Mouse (Mus musculus) liver, postnatal 0 days (tissue): Measurements from ENCODE around the gene Rims3. TPM values are rescaled to one million over a fixed set of nuclear protein-coding genes. Genes with fewer than 3 reads are reported as not detected.

Experiments
- ATAC-seq: fragments of 200-750 bp; cut with Nextera tagmentation; 2 replicates; pipeline ENCODE4 v1.8.0; 2017; ENCODE audit warnings: mild to moderate bottlenecking, moderate library complexity
- DNase-seq: peaks from one replicate; pipeline ENCODE4 v3.0.0-alpha.2; 2016
- H3K27ac ChIP-seq: fragments of 300-500 bp; sonication (generic); 2 replicates; pipeline ENCODE4 v1.5.1; 2014; ENCODE audit warnings: antibody characterized with exemption, moderate library complexity, mild to moderate bottlenecking, low read depth
- H3K27me3 ChIP-seq: fragments of 300-500 bp; sonication (generic); 2 replicates; pipeline ENCODE4 v1.6.1; 2014; ENCODE audit warnings: low read length, control low read depth, mixed read lengths; ENCODE audit not compliant: insufficient read depth
- H3K36me3 ChIP-seq: fragments of 300-500 bp; sonication (generic); replicated peaks from 2 replicates; pipeline ENCODE4 v1.6.1; 2014; ENCODE audit warnings: mild to moderate bottlenecking, control low read depth, low read length, moderate library complexity, mixed read lengths; ENCODE audit not compliant: insufficient read depth
- H3K4me1 ChIP-seq: fragments of 300-500 bp; sonication (generic); 2 replicates; pipeline ENCODE4 v1.6.1; 2014; ENCODE audit warnings: antibody characterized with exemption, mild to moderate bottlenecking, control low read depth; ENCODE audit not compliant: insufficient read depth
- H3K4me2 ChIP-seq: fragments of 300-500 bp; sonication (generic); 2 replicates; pipeline ENCODE4 v1.6.1; 2014; ENCODE audit warnings: low read depth, mild to moderate bottlenecking, low read length, moderate library complexity, mixed read lengths
- H3K4me3 ChIP-seq: fragments of 300-500 bp; sonication (generic); 2 replicates; pipeline ENCODE4 v1.5.1; 2014; ENCODE audit warnings: low read depth, low read length
- H3K9ac ChIP-seq: fragments of 300-500 bp; sonication (generic); replicated peaks from 2 replicates; pipeline ENCODE4 v1.6.1; 2014; ENCODE audit warnings: mild to moderate bottlenecking, moderate library complexity
- H3K9me3 ChIP-seq: fragments of 300-500 bp; sonication (generic); 2 replicates; pipeline ENCODE4 v1.6.1; 2016; ENCODE audit warnings: mild to moderate bottlenecking, control low read depth, low read length, mixed read lengths
- CTCF ChIP-seq: sonication (generic); IDR thresholded peaks from 2 replicates; pipeline ENCODE4 v1.5.1; 2016; ENCODE audit warnings: antibody characterized with exemption, low read depth
- EP300 ChIP-seq: IDR thresholded peaks from 2 replicates; pipeline ENCODE4 v1.6.1; 2016; ENCODE audit warnings: antibody characterized with exemption, low read depth, mild to moderate bottlenecking
- WGBS: fragments of 180-500 bp; shearing (Covaris S2); extraction: QIAGEN DNeasy Blood & Tissue Kit; methylation state at CpG from one replicate; pipeline ENCODE4 v1.1.7; 2014; ENCODE audit not compliant: insufficient replicate concordance; 5-methylcytosine and 5-hydroxymethylcytosine counted together
- microRNA-seq: library from miRNA; unstranded; fragments of <30 nt; microRNA quantifications from one replicate; pipeline ENCODE4, GENCODE M21; 2016
- polyA plus RNA-seq: library from polyadenylated mRNA; unstranded; fragments of >200 nt; fragmentation: Nextera tagmentation; extraction: Ambion mirVana; gene quantifications from 2 replicates; pipeline ENCODE4 v1.2.1, GENCODE M21; 2015

Gene Rims3
- polyA plus RNA-seq, 1 experiment from 2014 or later, result 0.31 TPM

DNA sequence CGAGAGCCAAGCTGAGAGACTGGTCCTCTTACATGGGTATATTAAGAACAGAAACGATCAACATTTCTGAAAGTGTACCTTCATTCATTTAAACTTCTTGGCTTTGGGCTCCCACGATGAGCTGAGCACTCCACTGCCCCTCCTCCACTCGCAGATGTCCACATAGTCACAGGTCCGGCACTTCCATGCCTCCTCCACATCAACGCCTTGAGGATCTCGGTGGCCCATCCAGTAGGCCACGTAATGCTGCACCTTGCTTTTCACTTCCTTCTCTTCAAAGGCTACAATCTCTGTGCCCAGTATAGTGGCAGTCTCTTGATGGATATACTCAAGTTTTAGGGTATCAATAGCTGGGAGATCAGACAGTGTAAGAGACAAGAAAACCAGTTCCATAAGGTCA lies 66.8 kb downstream of the Rims3 start:
- ATAC-seq (no peak), DNase-seq (no peak)
- no peak overlapping the region for H3K27ac ChIP-seq
- H3K9ac ChIP-seq, result no peak overlapping the region
- H3K4me2 ChIP-seq, result no peak overlapping the region
- H3K27me3 ChIP-seq, result no peaks in the 10 kb centered on the region
- H3K9me3 ChIP-seq, result no peaks in the 10 kb centered on the region
- peaks cover 11% of the 10 kb centered on the region for H3K36me3 ChIP-seq
- H3K4me1 ChIP-seq, result peaks cover 8% of the 10 kb centered on the region; the same call in 1 of the 2 replicates
- TF ChIP-seq EP300, result no peak
- TF ChIP-seq CTCF, result no peak
- H3K4me3 ChIP-seq, result no peak overlapping the region
- WGBS, result 85% methylated on average over 8 of the region's 8 CpGs

DNA sequence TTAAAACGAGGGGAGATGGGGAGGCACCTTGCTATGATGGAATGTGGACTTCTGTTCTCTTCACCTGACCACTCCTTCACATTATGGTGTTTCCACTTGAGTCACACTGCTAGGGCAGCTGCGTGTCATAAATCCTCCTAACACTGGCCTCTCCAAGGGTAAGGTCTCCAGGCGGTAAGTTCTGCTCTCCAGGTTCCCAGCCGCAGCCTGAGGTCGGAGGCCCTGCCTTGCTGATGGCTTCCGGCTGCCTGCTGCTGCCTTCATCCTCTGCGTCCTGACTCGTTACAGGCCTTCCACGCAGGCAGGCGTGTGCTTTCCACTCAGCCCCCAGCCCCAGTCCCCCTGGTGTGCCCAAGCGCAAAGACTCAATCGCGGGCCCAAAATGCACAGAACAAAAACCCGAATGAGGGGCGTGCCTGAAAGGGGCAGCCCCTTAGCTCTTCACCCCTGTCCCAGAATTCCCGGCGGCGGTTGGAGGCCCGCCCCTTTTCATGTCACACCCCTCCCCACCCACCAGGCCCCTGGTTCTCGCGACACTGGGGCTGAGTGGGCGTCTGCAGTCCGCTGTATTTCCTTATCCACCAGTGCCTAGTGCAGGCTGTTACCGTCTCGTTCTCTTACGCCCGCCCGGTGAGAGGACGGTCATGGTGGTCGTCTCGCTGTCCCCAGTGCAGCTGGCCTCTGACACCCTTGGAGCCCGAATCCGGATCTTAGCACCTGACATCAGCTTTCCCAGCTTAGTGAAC lies 70.1 kb downstream of the Rims3 start, which contains the start of gene Exo5:
TSS of gene Exo5 (minus strand) at position 464 of the 746 bp plus-strand sequence.
- under 1% methylated on average over 33 of the region's 33 CpGs for WGBS

DNA sequence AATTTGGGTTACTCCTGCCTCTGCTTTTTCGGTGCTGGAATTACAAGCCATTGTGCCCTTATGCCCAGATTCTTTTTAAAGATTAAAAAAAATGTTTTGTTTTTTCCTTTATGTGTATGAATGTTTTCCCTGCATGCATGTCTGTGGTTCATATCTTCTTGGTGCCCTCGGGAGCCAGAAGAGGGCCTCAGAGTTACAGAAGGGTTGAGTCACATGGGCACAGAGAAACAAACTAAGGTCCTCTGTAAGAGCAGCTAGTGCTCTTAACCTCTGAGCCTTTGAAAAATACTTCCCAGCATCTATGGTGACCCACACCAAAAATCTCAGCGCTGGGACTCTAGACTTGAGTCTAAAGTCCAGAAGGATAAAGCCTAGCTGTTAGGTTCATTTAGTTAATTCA lies 70.8 kb downstream of the Rims3 start:
- Histone ChIP-seq H3K4me2 (peak overlapping the region; percentile 85), H3K4me3 (peak overlapping the region; percentile 74), H3K27ac (peak overlapping the region; percentile 94), H3K27me3 (no peaks in the 10 kb centered on the region), H3K36me3 (peaks cover 11% of the 10 kb centered on the region), H3K4me1 (peaks cover 8% of the 10 kb centered on the region; the same call in 1 of the 2 replicates), H3K9ac (peak overlapping the region; percentile 73), H3K9me3 (no peaks in the 10 kb centered on the region)
- TF ChIP-seq EP300 (no peak), CTCF (peak; percentile 58)
- ATAC-seq, result peak; percentile 75
- WGBS, result 16% methylated on average over 3 of the region's 3 CpGs
- DNase-seq, result no peak

More for the DNA sequence above, 70.1 kb downstream of the Rims3 start, which contains the start of gene Exo5:
- no peaks in the 10 kb centered on the region for H3K9me3 ChIP-seq
- DNase-seq, result peak; percentile 93
- peak within 1 kb of the TSS; percentile 94 for H3K27ac ChIP-seq
- peak; percentile 100 for ATAC-seq
- H3K36me3 ChIP-seq, result peaks cover 11% of the 10 kb centered on the region
- peaks cover 8% of the 10 kb centered on the region; the same call in 1 of the 2 replicates for H3K4me1 ChIP-seq
- peak within 1 kb of the TSS; percentile 74 for H3K4me3 ChIP-seq
- no peak for TF ChIP-seq CTCF
- TF ChIP-seq EP300, result peak; percentile 82; the same call in 1 of the 2 replicates
- peak within 1 kb of the TSS; percentile 85 for H3K4me2 ChIP-seq
- no peaks in the 10 kb centered on the region for H3K27me3 ChIP-seq
- peak within 1 kb of the TSS; percentile 73 for H3K9ac ChIP-seq

DNA sequence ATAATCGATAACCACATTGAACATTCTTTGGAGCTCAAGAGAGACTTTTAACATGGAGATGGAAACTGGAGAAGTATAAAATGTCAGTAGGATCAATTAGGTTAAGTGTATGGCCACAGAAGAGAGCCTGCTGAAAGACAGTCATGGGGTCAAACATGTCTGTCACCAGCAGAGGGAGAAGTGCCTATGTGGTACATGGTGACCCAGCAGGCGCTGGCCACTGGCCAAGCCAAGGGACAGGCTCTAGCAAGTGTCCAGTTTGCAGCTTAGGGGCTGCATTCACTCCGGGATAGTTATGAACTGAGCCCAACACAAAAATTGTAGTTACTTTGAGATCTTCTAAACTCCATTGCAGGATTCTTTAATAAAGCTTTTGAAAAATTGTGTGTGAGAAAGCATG lies 74.1 kb downstream of the Rims3 start:
- H3K36me3 ChIP-seq, result 0 out of 2 replicates have a peak, but pooled peaks cover 4% of the 10 kb centered on the region
- no peak overlapping the region for H3K9ac ChIP-seq
- ATAC-seq (no peak), DNase-seq (no peak)
- WGBS, result 82% methylated on average over 3 of the region's 3 CpGs
- peaks cover 8% of the 10 kb centered on the region; the same call in 1 of the 2 replicates for H3K4me1 ChIP-seq
- TF ChIP-seq EP300 (no peak), CTCF (peak; percentile 24; the same call in 1 of the 2 replicates)
- H3K27me3 ChIP-seq, result no peaks in the 10 kb centered on the region
- no peak overlapping the region for H3K4me3 ChIP-seq
- H3K9me3 ChIP-seq, result no peaks in the 10 kb centered on the region
- no peak overlapping the region for H3K4me2 ChIP-seq
- H3K27ac ChIP-seq, result no peak overlapping the region

DNA sequence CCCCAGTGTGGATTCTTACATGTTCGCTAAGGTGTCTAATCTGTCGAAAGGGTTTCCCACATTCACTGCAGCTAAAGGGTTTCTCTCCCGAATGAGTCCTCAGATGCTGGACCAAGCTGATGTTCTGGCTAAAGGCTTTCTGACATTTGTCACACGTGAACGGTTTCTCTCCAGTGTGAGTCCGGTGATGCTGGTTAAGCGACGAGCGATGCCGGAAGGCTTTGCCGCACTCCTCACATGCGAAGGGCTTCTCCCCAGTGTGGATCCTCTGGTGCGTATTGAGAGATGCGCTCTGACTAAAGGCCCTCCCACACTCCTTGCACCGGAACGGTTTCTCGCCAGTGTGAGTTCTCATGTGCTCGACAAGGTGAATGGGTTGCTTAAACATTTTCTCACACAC lies 76.1 kb downstream of the Rims3 start:
- no peaks in the 10 kb centered on the region; the same call in 1 of the 2 replicates for H3K4me1 ChIP-seq
- 89% methylated on average over 18 of the region's 18 CpGs for WGBS
- H3K4me3 ChIP-seq, result no peak overlapping the region
- H3K4me2 ChIP-seq, result no peak overlapping the region
- TF ChIP-seq EP300 (no peak), CTCF (no peak)
- H3K9ac ChIP-seq, result no peak overlapping the region
- no peak for DNase-seq
- H3K36me3 ChIP-seq, result 0 out of 2 replicates have a peak, but pooled peaks cover 4% of the 10 kb centered on the region
- no peak overlapping the region for H3K27ac ChIP-seq
- no peak for ATAC-seq
- no peaks in the 10 kb centered on the region for H3K9me3 ChIP-seq
- H3K27me3 ChIP-seq, result no peaks in the 10 kb centered on the region

DNA sequence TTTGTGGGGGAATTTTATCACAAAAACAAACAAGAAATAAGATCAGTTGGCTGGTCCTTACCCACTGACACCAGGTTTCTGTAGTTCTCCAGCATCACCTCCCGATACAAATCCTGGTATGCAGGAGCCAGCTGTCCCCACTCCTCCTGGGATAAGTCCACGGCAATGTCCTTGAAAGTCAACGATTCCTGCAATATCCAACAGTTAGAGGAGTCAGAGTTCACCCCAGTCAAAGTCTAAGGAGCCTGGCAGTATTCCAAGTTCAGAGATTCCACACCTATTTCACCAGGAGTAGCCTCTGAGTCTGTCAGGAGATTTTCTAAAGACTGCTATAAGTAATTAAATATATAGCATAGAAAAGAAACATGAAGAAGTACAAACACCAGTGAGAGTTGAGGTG lies 80.4 kb downstream of the Rims3 start:
- 60% methylated on average over 3 of the region's 3 CpGs for WGBS
- ATAC-seq, result no peak
- no peak for TF ChIP-seq EP300
- no peak for TF ChIP-seq CTCF

More for the DNA sequence above, 80.4 kb downstream of the Rims3 start:
- Histone ChIP-seq H3K4me1 (no peaks in the 10 kb centered on the region), H3K9me3 (no peaks in the 10 kb centered on the region), H3K4me2 (no peak overlapping the region), H3K9ac (no peak overlapping the region), H3K27ac (no peak overlapping the region), H3K4me3 (no peak overlapping the region), H3K36me3 (0 out of 2 replicates have a peak, but pooled peaks cover 4% of the 10 kb centered on the region), H3K27me3 (no peaks in the 10 kb centered on the region)
- no peak for DNase-seq

Small RNA genes lying within 50 kb of the gene (microRNA-seq; reads per million reads assigned to microRNA genes)
- not detected for gene Gm23936

Other genes with a start within 250 kb of the Rims3 start
- 21.2 and 22.9 TPM in 2 replicates for gene Cited4, start 188.2 kb upstream of the Rims3 start, polyA plus RNA-seq
- gene Kcnq4, start 106.2 kb upstream of the Rims3 start, polyA plus RNA-seq, result 0.14 and 0.20 TPM in 2 replicates
- 30.4 and 32.0 TPM in 2 replicates for gene Nfyc, start 23.2 kb upstream of the Rims3 start, polyA plus RNA-seq
- gene Exo5, start 70.2 kb downstream of the Rims3 start, polyA plus RNA-seq, result 3.7 TPM in 2 replicates
- gene Zfp69, start 96.9 kb downstream of the Rims3 start, polyA plus RNA-seq, result 1.7 and 1.8 TPM in 2 replicates
- 14.9 and 17.1 TPM in 2 replicates for gene Smap2, start 162.4 kb downstream of the Rims3 start, polyA plus RNA-seq
- gene Col9a2, start 184.6 kb downstream of the Rims3 start, polyA plus RNA-seq, result 0.34 and 0.44 TPM in 2 replicates
- gene Zmpste24, start 243.4 kb downstream of the Rims3 start, polyA plus RNA-seq, result 15.5 and 16.5 TPM in 2 replicates